9 mouse cellular contexts compared by ENCODE assay signal in genomic region chr9:37432720-37433421, GRCm38 (mm10). TPM values are rescaled to one million over a fixed set of nuclear protein-coding genes. Genes with fewer than 3 reads are reported as not detected.
DNase-seq lines count a peak whose midpoint lies in the region; ATAC-seq lines count a peak whose summit lies in the region.
"Had no signal": no experiment of that assay in that cellular context is flagged by ENCODE, and none has a peak within 500 bp of the region (broad histone marks: within the 10 kb centered on the region; RNA-seq: fewer than 3 reads in every experiment).

Robo3 (minus strand) TSS chr9:37433246.

- no peak for DNase-seq in frontal cortex, adult 2 months (ENCODE audit: extremely low spot score in 1 of 2, low spot score in 1 of 2)
- DNase-seq in layer of hippocampus, postnatal 36 days, result no peak
- DNase-seq in retina, postnatal 1 day, result peak; percentile 60
- DNase-seq in cerebellum, adult 11-12 months, result no peak
- no peak for DNase-seq in T-cell, adult 2 months (ENCODE audit: low spot score)

- H3K4me1 ChIP-seq in megakaryocyte, embryonic 14.5 days, result peaks cover 78% of the 10 kb centered on the region

- no peaks in the 10 kb centered on the region for H3K27me3 ChIP-seq in megakaryocyte, embryonic 14.5 days (replicated peaks)

- peak within 1 kb of the TSS; percentile 93 for H3K4me3 ChIP-seq in megakaryocyte, embryonic 14.5 days (replicated peaks)
- H3K4me3 ChIP-seq: erythroblast, embryonic 14.5 days had no signal

- no peak; the same call in 1 of the 2 replicates for ATAC-seq in frontal cortex, adult (ENCODE audit: low TSS enrichment)
- no peak for ATAC-seq in megakaryocyte, adult 5-6 weeks (ENCODE audit: poor library complexity, severe bottlenecking)

- no peaks in the 10 kb centered on the region for H3K9me3 ChIP-seq in megakaryocyte, embryonic 14.5 days

- H3K36me3 ChIP-seq in megakaryocyte, embryonic 14.5 days (replicated peaks; ENCODE audit: low read length), result peaks cover 21% of the 10 kb centered on the region

RNA-seq across cellular contexts. Expression of gene Robo3, which starts in this region (rescaled TPM):
- polyA plus RNA-seq in frontal cortex, adult 2 months (2012; rRNA removed), result 26.3 and 43.8 TPM in 2 replicates
- 433 and 1,147 TPM in 2 replicates for polyA plus RNA-seq in megakaryocyte, embryonic 14.5 days (2012; ENCODE audit: insufficient read depth, low replicate concordance)
- not detected in 2 replicates for total RNA-seq in megakaryocyte, adult 5-6 weeks (2015)
- total RNA-seq in megakaryocyte, adult 5-6 weeks (2017), result 0.20 TPM in 1 of 2 replicates, not detected in the other
- 10 to 100 TPM; 13.9 to 14.3 TPM for total RNA-seq in layer of hippocampus, postnatal 36 days (2021)

Comparison
In these comparisons a context has a peak if more than half of its experiments do, and no peak if none do; other contexts are left out.
1. RNA of gene Robo3 (total RNA-seq): 13.9 to 14.3 TPM in layer of hippocampus, postnatal 36 days; 0.20 TPM in megakaryocyte, adult 5-6 weeks; every median in the first group is over 10 times any median in the second.